Mouse (Mus musculus) olfactory bulb, adult 2 months (tissue): ENCODE results near the gene Pmpca.

Experiments used
- CTCF ChIP-seq: fragments of 200-500 bp; IDR thresholded peaks from 2 replicates; pipeline ENCODE4 v1.5.1; 2012; ENCODE audit warnings: low read depth, mild to moderate bottlenecking, low read length, moderate library complexity; ENCODE audit not compliant: insufficient read depth
- POLR2A ChIP-seq: fragments of 200-500 bp; IDR thresholded peaks from 2 replicates; pipeline ENCODE4 v1.6.1; 2012; ENCODE audit warnings: mild to moderate bottlenecking, low read depth, low read length, moderate library complexity; ENCODE audit not compliant: insufficient read depth

- no peak for TF ChIP-seq CTCF
- no peak for TF ChIP-seq POLR2A
These were observed 2.5 kb downstream of the Pmpca start for GRCm38 (mm10) chr2:26391617-26392016.
